Mouse (Mus musculus) heart, adult 2 months (tissue): ENCODE data around the gene Bag2. TPM values are rescaled to one million over a fixed set of nuclear protein-coding genes. Genes with fewer than 3 reads are reported as not detected.

Source experiments
- DNase-seq, 2 experiments: peaks; one replicate each; pipeline ENCODE4 v3.0.0; 2021
- H3K27ac ChIP-seq: fragments of 200-600 bp; 2 replicates; pipeline ENCODE4 v1.8.1; 2022
- H3K27me3 ChIP-seq: fragments of 200-500 bp; 2 replicates; pipeline ENCODE4 v1.6.1; 2012; ENCODE audit warnings: mild to moderate bottlenecking, low read length, inconsistent platforms, mixed read lengths; ENCODE audit not compliant: control insufficient read depth, insufficient read depth
- H3K36me3 ChIP-seq: fragments of 200-500 bp; 2 replicates; pipeline ENCODE4 v1.6.1; 2012; ENCODE audit warnings: low read length, inconsistent platforms; ENCODE audit not compliant: control insufficient read depth, insufficient read depth
- H3K4me1 ChIP-seq: fragments of 200-500 bp; 2 replicates; pipeline ENCODE4 v1.6.1; 2011; ENCODE audit warnings: low read length; ENCODE audit not compliant: control insufficient read depth, insufficient read depth
- H3K4me3 ChIP-seq: fragments of 200-600 bp; 2 replicates; pipeline ENCODE4 v1.8.1; 2022
- H3K79me2 ChIP-seq: fragments of 200-500 bp; replicated peaks from 2 replicates; pipeline ENCODE4 v1.6.1; 2012; ENCODE audit warnings: mild to moderate bottlenecking, inconsistent platforms, low read length, moderate library complexity, mixed read lengths; ENCODE audit not compliant: control insufficient read depth, insufficient read depth
- H3K9ac ChIP-seq: fragments of 200-500 bp; 2 replicates; pipeline ENCODE4 v1.6.1; 2012; ENCODE audit warnings: low read depth, mild to moderate bottlenecking, control low read depth, inconsistent platforms, low read length, mixed read lengths
- CTCF ChIP-seq: fragments of 200-600 bp; IDR thresholded peaks from 2 replicates; pipeline ENCODE4 v1.8.1; 2022; ENCODE audit warnings: antibody characterized with exemption, mild to moderate bottlenecking, moderate library complexity
- EP300 ChIP-seq: fragments of 200-500 bp; IDR thresholded peaks from 2 replicates; pipeline ENCODE4 v1.6.1; 2011; ENCODE audit warnings: low read depth, low read length, control low read depth; ENCODE audit not compliant: insufficient read depth
- POLR2A ChIP-seq: fragments of 200-500 bp; IDR thresholded peaks from 2 replicates; pipeline ENCODE4 v1.6.1; 2011; ENCODE audit warnings: mild to moderate bottlenecking, low read depth, low read length, control low read depth; ENCODE audit not compliant: insufficient read depth
- WGBS: fragments of 180-500 bp; shearing (Covaris S2); methylation state at CpG from one replicate; pipeline ENCODE4 v1.1.7; 2018; 5-methylcytosine and 5-hydroxymethylcytosine counted together
- intact Hi-C: fragments of 180-260 bp; cut with DNase I; formaldehyde crosslinking; loops from one replicate; pipeline ENCODE4 v1.15.1; 2025
- polyA plus RNA-seq: library from polyadenylated mRNA; depleted of rRNA; stranded (reverse); fragments of >200 nt; gene quantifications from 2 replicates; pipeline ENCODE4 v1.2.3, GENCODE M21; 2012; rRNA removed
- total RNA-seq, 2 experiments: library from RNA; stranded (reverse); gene quantifications; 2 replicates each; pipeline ENCODE4 v1.2.3; 2021

The Bag2 gene
- total and polyA plus RNA-seq, 3 experiments = 30.7 to 49.1 (median 35.3) TPM

DNA sequence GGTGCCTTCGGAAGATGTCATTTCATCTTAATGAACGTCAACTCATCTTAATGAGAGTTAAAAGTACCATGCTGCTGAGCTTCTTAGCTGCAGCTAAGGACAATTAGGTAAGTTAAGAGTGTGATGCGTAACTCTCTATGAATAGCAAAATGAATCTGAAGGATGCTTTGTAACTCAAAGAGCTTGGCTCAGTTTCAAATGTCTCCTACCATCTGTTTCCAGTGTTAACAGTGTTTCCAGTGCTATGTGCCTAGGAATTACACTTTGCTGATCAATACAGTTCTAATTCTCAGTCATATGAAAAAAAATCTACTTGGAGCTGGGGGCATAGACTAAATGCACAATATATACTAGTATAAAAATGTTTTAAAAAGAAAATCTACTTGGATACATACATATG, 56.4 kb downstream of the Bag2 start:
- 74% methylated on average over 3 of the region's 3 CpGs for WGBS

DNA sequence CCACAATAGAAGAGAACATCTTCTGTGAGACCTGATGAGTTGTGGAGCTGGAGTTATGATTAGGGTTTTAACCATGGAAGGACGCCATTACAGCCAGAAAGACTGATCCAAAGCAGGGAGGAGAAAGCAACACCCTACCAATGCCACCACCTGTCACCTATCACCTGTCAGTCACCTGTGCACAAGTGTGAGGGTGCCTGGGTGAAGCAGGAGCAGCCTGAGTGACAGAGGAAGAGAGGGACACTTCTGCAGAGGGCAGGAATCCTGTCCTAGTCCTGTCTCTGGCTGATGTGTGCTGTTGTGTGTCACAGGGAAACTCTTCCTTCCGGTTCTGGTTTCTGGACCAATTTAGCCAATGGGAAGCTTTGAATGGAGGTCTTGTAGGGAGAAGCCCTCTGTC, 61.6 kb downstream of the Bag2 start:
- Histone ChIP-seq H3K27ac (no peak overlapping the region), H3K9ac (no peak overlapping the region), H3K4me1 (no peaks in the 10 kb centered on the region), H3K27me3 (no peaks in the 10 kb centered on the region), H3K4me3 (no peak overlapping the region), H3K79me2 (no peaks in the 10 kb centered on the region), H3K36me3 (no peaks in the 10 kb centered on the region)
- intact Hi-C loops = no loop called here
- WGBS = 77% methylated on average over 2 of the region's 2 CpGs
- TF ChIP-seq CTCF (no peak), EP300 (no peak)
- no peak for DNase-seq

More for the DNA sequence above, 56.4 kb downstream of the Bag2 start:
- TF ChIP-seq CTCF = no peak
- TF ChIP-seq POLR2A = no peak
- no peak for TF ChIP-seq EP300
- intact Hi-C loops = no loop called here
- Histone ChIP-seq H3K79me2 (no peaks in the 10 kb centered on the region), H3K36me3 (no peaks in the 10 kb centered on the region), H3K27ac (no peak overlapping the region), H3K9ac (no peak overlapping the region), H3K4me1 (no peaks in the 10 kb centered on the region), H3K4me3 (no peak overlapping the region), H3K27me3 (no peaks in the 10 kb centered on the region)
- no peak for DNase-seq

Other genes starting within 250 kb of the Bag2 start
- gene Prim2, start 88.0 kb downstream of the Bag2 start, total RNA-seq = 1 to 10 TPM; 2.3 TPM
- gene Prim2, start 88.0 kb downstream of the Bag2 start, polyA plus RNA-seq = 1.1 and 2.8 TPM in 2 replicates
- 10 to 100 TPM in 1 of 2 experiments, 1 to 10 TPM in 1; 8.1 to 10.6 TPM for gene Rab23, start 37.9 kb downstream of the Bag2 start, total RNA-seq
- gene Rab23, start 37.9 kb downstream of the Bag2 start, polyA plus RNA-seq = 5.3 and 8.2 TPM in 2 replicates
- 10 to 100 TPM; 12.8 to 13.7 TPM for gene Zfp451, start 56.8 kb upstream of the Bag2 start, total RNA-seq
- gene Zfp451, start 56.8 kb upstream of the Bag2 start, polyA plus RNA-seq = 3.6 and 7.8 TPM in 2 replicates
- gene Bend6, start 150.0 kb upstream of the Bag2 start, total RNA-seq = 1 to 10 TPM; 2.1 to 3.0 TPM
- 0.61 and 2.9 TPM in 2 replicates for gene Bend6, start 150.0 kb upstream of the Bag2 start, polyA plus RNA-seq
- gene Dst, start 150.4 kb upstream of the Bag2 start, total RNA-seq = 100 to 1,000 TPM; 334 to 404 TPM
- gene Dst, start 150.4 kb upstream of the Bag2 start, polyA plus RNA-seq = 66.7 and 85.7 TPM in 2 replicates